Mouse (Mus musculus) myocyte (in vitro differentiated cells): ENCODE measurements around the gene Vav3. TPM values are rescaled to one million over a fixed set of nuclear protein-coding genes. Genes with fewer than 3 reads are reported as not detected.

ENCODE experiments used
- H3K27me3 ChIP-seq: one replicate; pipeline ENCODE4 v1.6.1; 2011; ENCODE audit not compliant: control insufficient read depth, insufficient read depth, insufficient read length
- H3K36me3 ChIP-seq: one replicate; pipeline ENCODE4 v1.6.1; 2011; ENCODE audit not compliant: control insufficient read depth, insufficient read depth
- H3K4me2 ChIP-seq: one replicate; pipeline ENCODE4 v1.6.1; 2011; ENCODE audit warnings: low read depth, control low read depth
- H3K4me3 ChIP-seq: one replicate; pipeline ENCODE4 v1.5.1; 2011; ENCODE audit warnings: mild to moderate bottlenecking, control low read depth, moderate library complexity
- H3K79me2 ChIP-seq: one replicate; pipeline ENCODE4 v1.6.1; 2011; ENCODE audit not compliant: control insufficient read depth, insufficient read depth
- H3ac ChIP-seq: one replicate; pipeline ENCODE4 v1.6.1; 2011; ENCODE audit not compliant: control insufficient read depth, insufficient read length
- CEBPB ChIP-seq: IDR thresholded peaks from 2 replicates; pipeline ENCODE4 v1.6.1; 2011; ENCODE audit warnings: mild to moderate bottlenecking, moderate library complexity; ENCODE audit not compliant: poor library complexity, insufficient read depth, severe bottlenecking
- E2F4 ChIP-seq: IDR thresholded peaks from one replicate; pipeline ENCODE4 v1.6.1; 2011; ENCODE audit warnings: mild to moderate bottlenecking, control low read depth, moderate library complexity; ENCODE audit not compliant: insufficient read depth
- MAX ChIP-seq: IDR thresholded peaks from one replicate; pipeline ENCODE4 v1.6.1; 2011; ENCODE audit warnings: low read depth, mild to moderate bottlenecking, control low read depth
- MYOD1 ChIP-seq, 3 experiments: IDR thresholded peaks; one replicate each; pipeline ENCODE4 v1.6.1; 2011; ENCODE audit warnings: control low read depth in 2 of 3, low read depth in 2 of 3, mild to moderate bottlenecking in 2 of 3, moderate library complexity in 1 of 3; ENCODE audit not compliant: insufficient read length in 2 of 3, control insufficient read depth in 1 of 3
- MYOG ChIP-seq, 3 experiments: IDR thresholded peaks; one replicate each; pipeline ENCODE4 v1.6.1; 2011; ENCODE audit warnings: control low read depth in 2 of 3, low read depth in 2 of 3, mild to moderate bottlenecking in 2 of 3; ENCODE audit not compliant: insufficient read length in 2 of 3, control insufficient read depth in 1 of 3, insufficient read depth in 1 of 3
- POLR2A ChIP-seq: IDR thresholded peaks from one replicate; pipeline ENCODE4 v1.6.1; 2011; ENCODE audit warnings: low read depth, mild to moderate bottlenecking, control low read depth, moderate library complexity; ENCODE audit not compliant: insufficient read length
- POLR2AphosphoS2 ChIP-seq: IDR thresholded peaks from one replicate; pipeline ENCODE4 v1.6.1; 2011; ENCODE audit warnings: low read depth, control low read depth; ENCODE audit not compliant: insufficient read length
- REST ChIP-seq: IDR thresholded peaks from one replicate; pipeline ENCODE4 v1.6.1; 2011; ENCODE audit warnings: mild to moderate bottlenecking, control low read depth, moderate library complexity; ENCODE audit not compliant: insufficient read depth, insufficient read length
- SRF ChIP-seq: IDR thresholded peaks from one replicate; pipeline ENCODE4 v1.6.1; 2011; ENCODE audit warnings: low read depth; ENCODE audit not compliant: control insufficient read depth, insufficient read length
- TCF12 ChIP-seq: IDR thresholded peaks from one replicate; pipeline ENCODE4 v1.6.1; 2011; ENCODE audit warnings: mild to moderate bottlenecking, control low read depth; ENCODE audit not compliant: poor library complexity, insufficient read depth, severe bottlenecking
- TCF3 ChIP-seq: IDR thresholded peaks from one replicate; pipeline ENCODE4 v1.6.1; 2011; ENCODE audit warnings: low read depth, control low read depth; ENCODE audit not compliant: insufficient read length
- USF1 ChIP-seq: IDR thresholded peaks from one replicate; pipeline ENCODE4 v1.6.1; 2011; ENCODE audit warnings: low read depth, mild to moderate bottlenecking, control low read depth, moderate library complexity
- polyA plus RNA-seq: library from polyadenylated mRNA; unstranded; fragments of >200 nt; fragmentation: generic; extraction: Trizol; gene quantifications from one replicate; pipeline ENCODE4 v1.2.1, GENCODE M21; 2012; ENCODE audit warnings: missing spikeins

The Vav3 gene
- polyA plus RNA-seq, 1 experiment: 0.95 TPM

GRCm38 (mm10) chr3:109671716-109672115, 331.3 kb downstream of the Vav3 start:
- H3K4me3 ChIP-seq: no peak overlapping the region
- no peak for TF ChIP-seq TCF3
- no peak for TF ChIP-seq TCF12
- no peak for TF ChIP-seq SRF
- TF ChIP-seq MYOD1 (IDR thresholded peaks at IDR 0.05; ENCODE audit: control insufficient read depth in 1 of 3, insufficient read length in 2 of 3, low read depth in 2 of 3): no peak
- TF ChIP-seq MYOG (IDR thresholded peaks at IDR 0.05; ENCODE audit: control insufficient read depth in 1 of 3, insufficient read depth in 1 of 3, insufficient read length in 2 of 3, low read depth in 2 of 3): no peak
- TF ChIP-seq E2F4: no peak
- TF ChIP-seq POLR2AphosphoS2: no peak
- no peak for TF ChIP-seq USF1
- no peak for TF ChIP-seq MAX
- TF ChIP-seq POLR2A: no peak
- no peak for TF ChIP-seq REST
- no peak overlapping the region for H3K4me2 ChIP-seq
- no peaks in the 10 kb centered on the region for H3K79me2 ChIP-seq
- peaks cover 6% of the 10 kb centered on the region for H3K36me3 ChIP-seq
- H3ac ChIP-seq: no peak overlapping the region
- no peaks in the 10 kb centered on the region for H3K27me3 ChIP-seq

GRCm38 (mm10) chr3:109672925-109673324, 332.5 kb downstream of the Vav3 start:
- H3K27me3 ChIP-seq: no peaks in the 10 kb centered on the region
- no peak for TF ChIP-seq E2F4
- TF ChIP-seq MYOG (IDR thresholded peaks at IDR 0.05; ENCODE audit: control insufficient read depth in 1 of 3, insufficient read depth in 1 of 3, insufficient read length in 2 of 3, low read depth in 2 of 3): no peak
- no peaks in the 10 kb centered on the region for H3K79me2 ChIP-seq
- no peak overlapping the region for H3K4me2 ChIP-seq
- H3K36me3 ChIP-seq: peaks cover 6% of the 10 kb centered on the region
- no peak overlapping the region for H3K4me3 ChIP-seq
- no peak overlapping the region for H3ac ChIP-seq

DNA sequence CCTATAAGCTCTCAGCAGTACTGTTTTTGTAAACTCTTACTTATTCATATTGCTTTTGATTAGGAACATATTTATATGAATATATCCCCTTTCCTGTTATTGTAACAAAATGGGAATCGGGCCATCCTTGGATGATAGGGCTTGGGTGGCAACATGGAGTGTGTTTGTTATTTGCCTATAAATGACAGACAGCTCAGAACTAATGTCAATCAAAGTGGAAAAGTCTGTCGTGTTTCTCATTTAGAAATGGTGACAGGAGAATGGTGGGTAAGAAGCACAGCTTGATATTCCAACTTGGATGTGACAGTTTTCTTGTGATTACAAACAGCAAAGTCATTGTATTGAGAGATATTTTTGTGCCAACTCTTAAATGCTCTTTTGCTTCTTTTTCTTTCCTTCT, 339.8 kb downstream of the Vav3 start:
- Histone ChIP-seq H3K27me3 (no peaks in the 10 kb centered on the region), H3K4me2 (no peak overlapping the region)
- TF ChIP-seq POLR2AphosphoS2 (no peak), E2F4 (no peak), MAX (no peak), REST (no peak), MYOD1 (IDR thresholded peaks at IDR 0.05; ENCODE audit: control insufficient read depth in 1 of 3, insufficient read length in 2 of 3, low read depth in 2 of 3) (no peak)

DNA sequence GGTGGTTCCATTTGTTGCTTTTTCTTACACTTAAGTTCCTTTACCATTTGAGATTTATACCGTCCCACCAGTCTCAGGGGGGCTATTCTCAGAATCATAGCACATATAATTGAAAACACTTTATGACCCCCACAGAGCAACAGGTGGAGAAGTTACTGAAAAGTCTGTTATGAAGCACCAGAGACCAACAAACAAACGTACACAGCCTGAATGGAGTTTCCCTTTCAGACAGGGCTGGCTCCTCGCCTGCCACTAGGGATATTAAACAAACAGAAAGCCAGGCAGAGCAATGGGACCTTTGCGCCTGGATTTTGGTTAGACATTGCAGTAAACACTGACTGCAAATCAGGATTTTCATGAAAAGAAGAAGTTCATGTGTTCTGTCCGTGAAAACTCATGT, 341.4 kb downstream of the Vav3 start:
- Histone ChIP-seq H3ac (no peak overlapping the region), H3K36me3 (no peaks in the 10 kb centered on the region), H3K27me3 (no peaks in the 10 kb centered on the region), H3K4me3 (no peak overlapping the region), H3K79me2 (no peaks in the 10 kb centered on the region), H3K4me2 (no peak overlapping the region)
- no peak for TF ChIP-seq TCF12
- no peak for TF ChIP-seq MAX
- no peak for TF ChIP-seq USF1
- TF ChIP-seq POLR2A: no peak
- TF ChIP-seq E2F4: no peak
- TF ChIP-seq SRF: no peak
- no peak for TF ChIP-seq REST
- no peak for TF ChIP-seq CEBPB
- TF ChIP-seq TCF3: no peak
- TF ChIP-seq POLR2AphosphoS2: no peak
- no peak for TF ChIP-seq MYOG (IDR thresholded peaks at IDR 0.05; ENCODE audit: control insufficient read depth in 1 of 3, insufficient read depth in 1 of 3, insufficient read length in 2 of 3, low read depth in 2 of 3)
- no peak for TF ChIP-seq MYOD1 (IDR thresholded peaks at IDR 0.05; ENCODE audit: control insufficient read depth in 1 of 3, insufficient read length in 2 of 3, low read depth in 2 of 3)

More for the DNA sequence above, 339.8 kb downstream of the Vav3 start:
- H3K4me3 ChIP-seq: no peak overlapping the region
- H3ac ChIP-seq: no peak overlapping the region
- H3K79me2 ChIP-seq: no peaks in the 10 kb centered on the region
- no peaks in the 10 kb centered on the region for H3K36me3 ChIP-seq

- H3K4me3 ChIP-seq: no peak overlapping the region
- no peak overlapping the region for H3ac ChIP-seq
- H3K79me2 ChIP-seq: no peaks in the 10 kb centered on the region
- no peaks in the 10 kb centered on the region for H3K36me3 ChIP-seq
- TF ChIP-seq USF1 (no peak), POLR2A (no peak), POLR2AphosphoS2 (no peak), MAX (no peak), REST (no peak), MYOG (IDR thresholded peaks at IDR 0.05; ENCODE audit: control insufficient read depth in 1 of 3, insufficient read depth in 1 of 3, insufficient read length in 2 of 3, low read depth in 2 of 3) (no peak), CEBPB (no peak), E2F4 (no peak), MYOD1 (IDR thresholded peaks at IDR 0.05; ENCODE audit: control insufficient read depth in 1 of 3, insufficient read length in 2 of 3, low read depth in 2 of 3) (no peak), TCF3 (no peak), TCF12 (no peak), SRF (no peak)
- no peak overlapping the region for H3K4me2 ChIP-seq
- no peaks in the 10 kb centered on the region for H3K27me3 ChIP-seq
Observed at GRCm38 (mm10) chr3:109683608-109684295, 343.3 kb downstream of the Vav3 start.
